Mouse (Mus musculus): ENCODE data around the gene Grwd1.

DNA sequence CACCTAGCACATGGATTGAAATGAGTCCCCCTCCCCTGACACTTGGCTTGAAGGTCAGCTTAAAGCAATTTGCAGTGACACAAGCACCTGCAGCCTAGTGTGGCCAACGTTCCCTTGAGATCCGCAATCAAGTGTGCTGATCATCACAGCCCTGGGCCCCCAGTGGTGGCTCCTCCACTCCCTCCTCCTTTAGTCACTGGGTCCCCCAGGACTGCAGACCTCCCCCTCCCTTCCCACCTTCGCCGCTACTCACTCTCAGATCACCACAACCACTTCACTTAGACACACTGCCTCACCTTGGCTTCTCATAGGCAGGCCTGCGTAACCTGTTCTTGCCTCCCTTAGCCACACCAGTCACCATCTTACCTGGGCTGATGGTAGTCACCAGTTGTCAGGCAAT, 24.8 kb downstream of the Grwd1 start:
- TF ChIP-seq CTCF (IDR thresholded peaks at IDR 0.05; ENCODE audit: borderline replicate concordance, extremely low read depth, insufficient read depth, insufficient read length) (no peak), POLR2A (IDR thresholded peaks at IDR 0.05; ENCODE audit: borderline replicate concordance, extremely low read depth, insufficient read depth, insufficient read length, poor library complexity, severe bottlenecking) (no peak)

All from brain, embryonic 14.5 days (tissue).